Mouse (Mus musculus) lung, embryonic 15.5 days (tissue): ENCODE measurements around the gene Sdhaf1. TPM values are rescaled to one million over a fixed set of nuclear protein-coding genes. Genes with fewer than 3 reads are reported as not detected.
A peak's percentile ranks its signal among the peaks of the same experiment; 100 is the strongest.

Experiments
- ATAC-seq: fragments of 200-750 bp; cut with Nextera tagmentation; 2 replicates; pipeline ENCODE4 v1.8.0; 2017; ENCODE audit warnings: moderate number of reproducible peaks, borderline replicate concordance; ENCODE audit not compliant: low FRiP score, low TSS enrichment; ENCODE audit errors: extremely low read depth
- H3K27ac ChIP-seq: fragments of 300-500 bp; sonication (generic); 2 replicates; pipeline ENCODE4 v1.5.1; 2015; ENCODE audit warnings: moderate library complexity, mild to moderate bottlenecking, inconsistent platforms
- H3K27me3 ChIP-seq: fragments of 300-500 bp; sonication (generic); 2 replicates; pipeline ENCODE4 v1.6.1; 2015; ENCODE audit warnings: inconsistent platforms
- H3K36me3 ChIP-seq: fragments of 300-500 bp; sonication (generic); 2 replicates; pipeline ENCODE4 v1.6.1; 2015; ENCODE audit warnings: inconsistent platforms
- H3K4me1 ChIP-seq: fragments of 300-500 bp; sonication (generic); 2 replicates; pipeline ENCODE4 v1.6.1; 2015; ENCODE audit warnings: inconsistent platforms
- H3K4me2 ChIP-seq: fragments of 300-500 bp; sonication (generic); 2 replicates; pipeline ENCODE4 v1.6.1; 2015; ENCODE audit warnings: inconsistent platforms, mild to moderate bottlenecking, moderate library complexity
- H3K4me3 ChIP-seq: fragments of 300-500 bp; sonication (generic); 2 replicates; pipeline ENCODE4 v1.5.1; 2015; ENCODE audit warnings: mild to moderate bottlenecking, inconsistent platforms
- H3K9ac ChIP-seq: fragments of 300-500 bp; sonication (generic); 2 replicates; pipeline ENCODE4 v1.6.1; 2015; ENCODE audit warnings: inconsistent platforms
- H3K9me3 ChIP-seq: fragments of 300-500 bp; sonication (generic); 2 replicates; pipeline ENCODE4 v1.6.1; 2016; ENCODE audit warnings: inconsistent platforms
- WGBS: fragments of 180-500 bp; shearing (Covaris S2); methylation state at CpG from one replicate; pipeline ENCODE4 v1.1.7; 2015; 5-methylcytosine and 5-hydroxymethylcytosine counted together
- polyA plus RNA-seq: library from polyadenylated mRNA; unstranded; fragments of >200 nt; fragmentation: Nextera tagmentation; extraction: Ambion mirVana; gene quantifications from 2 replicates; pipeline ENCODE4 v1.2.1, GENCODE M21; 2015

Gene Sdhaf1
- 18.2 and 19.5 TPM in 2 replicates for polyA plus RNA-seq

- Histone ChIP-seq H3K9me3 (no peaks in the 10 kb centered on the region), H3K27ac (peak within 1 kb of the TSS; percentile 89), H3K4me1 (peaks cover 28% of the 10 kb centered on the region), H3K36me3 (no peaks in the 10 kb centered on the region), H3K4me2 (peak within 1 kb of the TSS; percentile 78), H3K9ac (peak within 1 kb of the TSS; percentile 48), H3K27me3 (no peaks in the 10 kb centered on the region), H3K4me3 (peak within 1 kb of the TSS; percentile 85)
- ATAC-seq = no peak
- 72% methylated on average over 3 of the region's 3 CpGs for WGBS
Measured at GRCm38 (mm10) chr7:30323795-30324194, at the start of gene Sdhaf1. Gene Sdhaf1, minus strand, starts transcription at chr7:30323895.

GRCm38 (mm10) chr7:30367466-30367865 is 43.8 kb upstream of the Sdhaf1 start:
- Histone ChIP-seq H3K4me1 (peaks cover 7% of the 10 kb centered on the region), H3K9ac (no peak overlapping the region), H3K27ac (no peak overlapping the region), H3K9me3 (no peaks in the 10 kb centered on the region), H3K4me2 (no peak overlapping the region), H3K4me3 (no peak overlapping the region), H3K27me3 (peaks cover 17% of the 10 kb centered on the region), H3K36me3 (no peaks in the 10 kb centered on the region)
- WGBS = 64% methylated on average over 2 of the region's 2 CpGs
- no peak for ATAC-seq

GRCm38 (mm10) chr7:30363344-30363738 is 39.6 kb upstream of the Sdhaf1 start:
- no peak for ATAC-seq
- peaks cover 17% of the 10 kb centered on the region for H3K27me3 ChIP-seq
- H3K27ac ChIP-seq = no peak overlapping the region
- no peaks in the 10 kb centered on the region for H3K9me3 ChIP-seq
- WGBS = 49% methylated on average over 6 of the region's 6 CpGs
- H3K4me1 ChIP-seq = peaks cover 23% of the 10 kb centered on the region
- no peaks in the 10 kb centered on the region for H3K36me3 ChIP-seq
- peak overlapping the region; percentile 59 for H3K4me3 ChIP-seq
- H3K9ac ChIP-seq = peak overlapping the region; percentile 59; the same call in 1 of the 2 replicates
- peak overlapping the region; percentile 65 for H3K4me2 ChIP-seq

GRCm38 (mm10) chr7:30362652-30363343 is 39.1 kb upstream of the Sdhaf1 start, which contains the start of gene Lrfn3:
Gene Lrfn3, minus strand, starts transcription at chr7:30362772.
- peaks cover 17% of the 10 kb centered on the region for H3K27me3 ChIP-seq
- no peak within 1 kb of the TSS for H3K27ac ChIP-seq
- ATAC-seq = peak; percentile 46; the same call in 1 of the 2 replicates

GRCm38 (mm10) chr7:30360028-30360427 is 36.3 kb upstream of the Sdhaf1 start:
- H3K4me1 ChIP-seq = peaks cover 23% of the 10 kb centered on the region
- no peak overlapping the region for H3K9ac ChIP-seq
- H3K27me3 ChIP-seq = peaks cover 11% of the 10 kb centered on the region
- 90% methylated on average over 17 of the region's 17 CpGs for WGBS
- no peaks in the 10 kb centered on the region for H3K9me3 ChIP-seq
- no peak overlapping the region for H3K4me2 ChIP-seq
- H3K36me3 ChIP-seq = no peaks in the 10 kb centered on the region
- no peak for ATAC-seq
- no peak overlapping the region for H3K4me3 ChIP-seq
- no peak overlapping the region for H3K27ac ChIP-seq

More at GRCm38 (mm10) chr7:30362652-30363343, 39.1 kb upstream of the Sdhaf1 start, which contains the start of gene Lrfn3:
- Histone ChIP-seq H3K36me3 (no peaks in the 10 kb centered on the region), H3K4me3 (peak within 1 kb of the TSS; percentile 59), H3K9ac (peak within 1 kb of the TSS; percentile 59), H3K4me2 (peak within 1 kb of the TSS; percentile 65), H3K4me1 (peaks cover 23% of the 10 kb centered on the region), H3K9me3 (no peaks in the 10 kb centered on the region)
- under 1% methylated on average over 38 of the region's 55 CpGs for WGBS

- no peak overlapping the region for H3K4me2 ChIP-seq
- 74% methylated on average over 31 of the region's 31 CpGs for WGBS
Measured at GRCm38 (mm10) chr7:30359276-30359865, 35.7 kb upstream of the Sdhaf1 start.

GRCm38 (mm10) chr7:30358378-30359186 is 34.9 kb upstream of the Sdhaf1 start:
- Histone ChIP-seq H3K4me1 (peaks cover 22% of the 10 kb centered on the region), H3K27me3 (no peaks in the 10 kb centered on the region), H3K9me3 (no peaks in the 10 kb centered on the region), H3K4me3 (no peak overlapping the region), H3K4me2 (no peak overlapping the region), H3K9ac (no peak overlapping the region), H3K27ac (no peak overlapping the region), H3K36me3 (no peaks in the 10 kb centered on the region)
- ATAC-seq = no peak
- WGBS = 60% methylated on average over 7 of the region's 7 CpGs

More at GRCm38 (mm10) chr7:30359276-30359865, 35.7 kb upstream of the Sdhaf1 start:
- no peak overlapping the region for H3K4me3 ChIP-seq
- no peaks in the 10 kb centered on the region for H3K9me3 ChIP-seq
- ATAC-seq = no peak
- peaks cover 7% of the 10 kb centered on the region for H3K27me3 ChIP-seq
- H3K9ac ChIP-seq = no peak overlapping the region
- H3K36me3 ChIP-seq = no peaks in the 10 kb centered on the region
- H3K27ac ChIP-seq = no peak overlapping the region
- peaks cover 23% of the 10 kb centered on the region for H3K4me1 ChIP-seq

- Histone ChIP-seq H3K9ac (no peak overlapping the region), H3K9me3 (no peaks in the 10 kb centered on the region), H3K4me3 (no peak overlapping the region), H3K36me3 (no peaks in the 10 kb centered on the region), H3K4me2 (no peak overlapping the region), H3K4me1 (no peaks in the 10 kb centered on the region), H3K27me3 (0 out of 2 replicates have a peak, but pooled peaks cover 8% of the 10 kb centered on the region), H3K27ac (no peak overlapping the region)
- no peak for ATAC-seq
- WGBS = 53% methylated on average over 4 of the region's 4 CpGs
Measured at GRCm38 (mm10) chr7:30354059-30354458, 30.4 kb upstream of the Sdhaf1 start.

GRCm38 (mm10) chr7:30353279-30353822 is 29.7 kb upstream of the Sdhaf1 start:
- WGBS = 14% methylated on average over 6 of the region's 6 CpGs
- H3K36me3 ChIP-seq = no peaks in the 10 kb centered on the region
- no peak for ATAC-seq

GRCm38 (mm10) chr7:30347828-30348227 is 24.1 kb upstream of the Sdhaf1 start:
- Histone ChIP-seq H3K9me3 (no peaks in the 10 kb centered on the region), H3K9ac (no peak overlapping the region), H3K27ac (no peak overlapping the region), H3K4me3 (no peak overlapping the region), H3K36me3 (no peaks in the 10 kb centered on the region), H3K4me2 (no peak overlapping the region), H3K27me3 (peaks cover 28% of the 10 kb centered on the region), H3K4me1 (no peaks in the 10 kb centered on the region)
- WGBS = 2% methylated on average over 30 of the region's 30 CpGs
- ATAC-seq = peak; percentile 46; the same call in 1 of the 2 replicates

More at GRCm38 (mm10) chr7:30353279-30353822, 29.7 kb upstream of the Sdhaf1 start:
- Histone ChIP-seq H3K9me3 (no peaks in the 10 kb centered on the region), H3K27me3 (0 out of 2 replicates have a peak, but pooled peaks cover 11% of the 10 kb centered on the region), H3K4me1 (no peaks in the 10 kb centered on the region), H3K4me2 (no peak overlapping the region), H3K9ac (no peak overlapping the region), H3K27ac (no peak overlapping the region), H3K4me3 (no peak overlapping the region)

GRCm38 (mm10) chr7:30346635-30347379 is 23.1 kb upstream of the Sdhaf1 start:
- no peaks in the 10 kb centered on the region for H3K4me1 ChIP-seq
- no peak for ATAC-seq
- H3K9ac ChIP-seq = no peak overlapping the region
- no peak overlapping the region for H3K27ac ChIP-seq
- H3K4me3 ChIP-seq = no peak overlapping the region
- WGBS = 25% methylated on average over 21 of the region's 21 CpGs
- H3K4me2 ChIP-seq = no peak overlapping the region
- H3K36me3 ChIP-seq = no peaks in the 10 kb centered on the region
- H3K9me3 ChIP-seq = no peaks in the 10 kb centered on the region
- H3K27me3 ChIP-seq = peaks cover 28% of the 10 kb centered on the region
